Mouse (Mus musculus) embryonic facial prominence, embryonic 11.5 days (tissue): ENCODE measurements around the gene Zfp217. TPM values are rescaled to one million over a fixed set of nuclear protein-coding genes. Genes with fewer than 3 reads are reported as not detected.
A peak's percentile ranks its signal among the peaks of the same experiment; 100 is the strongest.
"Not testable (repeated sequence)": the region's sequence is repeated elsewhere in the genome, so short reads cannot be mapped to it uniquely, and the experiment has no call there.

Experiments
- ATAC-seq: fragments of 200-750 bp; cut with Nextera tagmentation; replicated peaks from 2 replicates; pipeline ENCODE4 v1.8.0; 2017; ENCODE audit warnings: low read depth; ENCODE audit not compliant: insufficient number of reproducible peaks, low FRiP score, low TSS enrichment
- DNase-seq: peaks from one replicate; pipeline ENCODE4 v3.0.0-alpha.2; 2015; ENCODE audit warnings: low spot score
- H3K27ac ChIP-seq: fragments of 300-500 bp; sonication (generic); replicated peaks from 2 replicates; pipeline ENCODE4 v1.5.1; 2014; ENCODE audit warnings: mild to moderate bottlenecking, low read depth, low read length, control low read depth
- H3K27me3 ChIP-seq: fragments of 300-500 bp; sonication (generic); 2 replicates; pipeline ENCODE4 v1.6.1; 2014; ENCODE audit warnings: mild to moderate bottlenecking, low read length, moderate library complexity, mixed read lengths; ENCODE audit not compliant: control insufficient read depth, insufficient read depth
- H3K36me3 ChIP-seq: fragments of 300-500 bp; sonication (generic); replicated peaks from 2 replicates; pipeline ENCODE4 v1.6.1; 2014; ENCODE audit warnings: low read depth, mild to moderate bottlenecking, low read length, moderate library complexity, mixed read lengths; ENCODE audit not compliant: control insufficient read depth, insufficient read depth
- H3K4me1 ChIP-seq: fragments of 300-500 bp; sonication (generic); 2 replicates; pipeline ENCODE4 v1.6.1; 2014; ENCODE audit warnings: low read length, mixed read lengths; ENCODE audit not compliant: control insufficient read depth, insufficient read depth
- H3K4me2 ChIP-seq: fragments of 300-500 bp; sonication (generic); 2 replicates; pipeline ENCODE4 v1.6.1; 2014; ENCODE audit warnings: low read depth, mild to moderate bottlenecking, control low read depth, low read length, moderate library complexity
- H3K4me3 ChIP-seq: fragments of 300-500 bp; sonication (generic); 2 replicates; pipeline ENCODE4 v1.5.1; 2014; ENCODE audit warnings: low read depth, low read length, control low read depth
- H3K9ac ChIP-seq: fragments of 300-500 bp; sonication (generic); replicated peaks from 2 replicates; pipeline ENCODE4 v1.6.1; 2014; ENCODE audit warnings: mild to moderate bottlenecking, control low read depth, low read length
- H3K9me3 ChIP-seq: fragments of 300-500 bp; sonication (generic); replicated peaks from 2 replicates; pipeline ENCODE4 v1.6.1; 2016; ENCODE audit warnings: mild to moderate bottlenecking, low read length, inconsistent platforms, mixed read lengths; ENCODE audit not compliant: control insufficient read depth
- WGBS: fragments of 180-500 bp; shearing (Covaris S2); extraction: QIAGEN DNeasy Blood & Tissue Kit; methylation state at CpG from one replicate; pipeline ENCODE4 v1.1.7; 2014; 5-methylcytosine and 5-hydroxymethylcytosine counted together
- polyA plus RNA-seq: library from polyadenylated mRNA; unstranded; fragments of >200 nt; fragmentation: Nextera tagmentation; extraction: Ambion mirVana; gene quantifications from 2 replicates; pipeline ENCODE4 v1.2.1, GENCODE M21; 2014

The Zfp217 gene
- polyA plus RNA-seq, 1 experiment from 2014 or later: 3.9 TPM

- peak overlapping the region; percentile 51 for H3K9ac ChIP-seq
- no peaks in the 10 kb centered on the region for H3K4me1 ChIP-seq
- peak overlapping the region; percentile 39 for H3K4me3 ChIP-seq
- H3K27me3 ChIP-seq: no peaks in the 10 kb centered on the region
- H3K27ac ChIP-seq: peak overlapping the region; percentile 48; the same call in 1 of the 2 replicates
- H3K9me3 ChIP-seq: no peaks in the 10 kb centered on the region
- peak; percentile 87 for ATAC-seq
- peak; percentile 85 for DNase-seq
- no peaks in the 10 kb centered on the region for H3K36me3 ChIP-seq
- H3K4me2 ChIP-seq: peak overlapping the region; percentile 53
- 2% methylated on average over 32 of the region's 33 CpGs for WGBS
Observed at GRCm38 (mm10) chr2:170184175-170184983, 36.5 kb upstream of the Zfp217 start.

- 78% methylated on average over 4 of the region's 4 CpGs for WGBS
- no peaks in the 10 kb centered on the region for H3K27me3 ChIP-seq
- no peaks in the 10 kb centered on the region for H3K4me1 ChIP-seq
- DNase-seq (no peak), ATAC-seq (no peak)
- H3K9ac ChIP-seq: no peak overlapping the region
- H3K27ac ChIP-seq: no peak overlapping the region
- no peak overlapping the region for H3K4me2 ChIP-seq
- no peak overlapping the region for H3K4me3 ChIP-seq
- H3K36me3 ChIP-seq: no peaks in the 10 kb centered on the region
- H3K9me3 ChIP-seq: no peaks in the 10 kb centered on the region
Observed at GRCm38 (mm10) chr2:170183851-170184174, 35.9 kb upstream of the Zfp217 start.

- Histone ChIP-seq H3K27me3 (no peaks in the 10 kb centered on the region), H3K9me3 (no peaks in the 10 kb centered on the region), H3K9ac (no peak overlapping the region), H3K36me3 (no peaks in the 10 kb centered on the region), H3K27ac (no peak overlapping the region), H3K4me1 (no peaks in the 10 kb centered on the region), H3K4me2 (no peak overlapping the region), H3K4me3 (no peak overlapping the region)
- no peak for DNase-seq
- ATAC-seq: no peak
- WGBS: 74% methylated on average over 6 of the region's 6 CpGs
Observed at GRCm38 (mm10) chr2:170181862-170182261, 34.0 kb upstream of the Zfp217 start.

GRCm38 (mm10) chr2:170180769-170181168 lies 32.9 kb upstream of the Zfp217 start:
- not testable (repeated sequence) for H3K9ac ChIP-seq, H3K4me3 ChIP-seq, ATAC-seq, H3K9me3 ChIP-seq, H3K4me1 ChIP-seq, H3K4me2 ChIP-seq, H3K27me3 ChIP-seq, DNase-seq, H3K27ac ChIP-seq, H3K36me3 ChIP-seq
- WGBS: 94% methylated on average over 3 of the region's 3 CpGs

- Histone ChIP-seq H3K27ac (no peak overlapping the region), H3K4me2 (no peak overlapping the region), H3K4me3 (no peak overlapping the region), H3K9me3 (no peaks in the 10 kb centered on the region), H3K27me3 (no peaks in the 10 kb centered on the region), H3K4me1 (0 out of 2 replicates have a peak, but pooled peaks cover 2% of the 10 kb centered on the region), H3K9ac (no peak overlapping the region), H3K36me3 (no peaks in the 10 kb centered on the region)
- ATAC-seq (no peak), DNase-seq (no peak)
- WGBS: 89% methylated on average over 5 of the region's 5 CpGs
Observed at GRCm38 (mm10) chr2:170179317-170179716, 31.4 kb upstream of the Zfp217 start.

- no peak for ATAC-seq
- no peak overlapping the region for H3K9ac ChIP-seq
- 0 out of 2 replicates have a peak, but pooled peaks cover 2% of the 10 kb centered on the region for H3K4me1 ChIP-seq
- no peak overlapping the region for H3K27ac ChIP-seq
- H3K4me2 ChIP-seq: no peak overlapping the region
- H3K9me3 ChIP-seq: no peaks in the 10 kb centered on the region
- no peaks in the 10 kb centered on the region for H3K27me3 ChIP-seq
- H3K4me3 ChIP-seq: no peak overlapping the region
- DNase-seq: no peak
- no peaks in the 10 kb centered on the region for H3K36me3 ChIP-seq
- 25% methylated on average over 8 of the region's 8 CpGs for WGBS
Observed at GRCm38 (mm10) chr2:170177323-170177722, 29.4 kb upstream of the Zfp217 start.

GRCm38 (mm10) chr2:170176284-170176926 lies 28.5 kb upstream of the Zfp217 start:
- H3K4me2 ChIP-seq: no peak overlapping the region
- 24% methylated on average over 5 of the region's 8 CpGs for WGBS
- no peaks in the 10 kb centered on the region for H3K9me3 ChIP-seq
- H3K9ac ChIP-seq: no peak overlapping the region
- DNase-seq (no peak), ATAC-seq (peak; percentile 68; the same call in 1 of the 2 replicates)
- no peak overlapping the region for H3K4me3 ChIP-seq
- 0 out of 2 replicates have a peak, but pooled peaks cover 2% of the 10 kb centered on the region for H3K4me1 ChIP-seq
- no peaks in the 10 kb centered on the region for H3K36me3 ChIP-seq
- no peaks in the 10 kb centered on the region for H3K27me3 ChIP-seq
- H3K27ac ChIP-seq: no peak overlapping the region

- Histone ChIP-seq H3K4me3 (no peak overlapping the region), H3K27ac (no peak overlapping the region), H3K27me3 (no peaks in the 10 kb centered on the region), H3K4me1 (0 out of 2 replicates have a peak, but pooled peaks cover 2% of the 10 kb centered on the region), H3K9me3 (no peaks in the 10 kb centered on the region), H3K36me3 (no peaks in the 10 kb centered on the region), H3K9ac (no peak overlapping the region), H3K4me2 (no peak overlapping the region)
- ATAC-seq (no peak), DNase-seq (no peak)
- WGBS: 54% methylated on average over 7 of the region's 7 CpGs
Observed at GRCm38 (mm10) chr2:170175661-170176150, 27.8 kb upstream of the Zfp217 start.
